Mouse (Mus musculus) stomach, embryonic 14.5 days (tissue): ENCODE results near the gene Rad51ap1. TPM values are rescaled to one million over a fixed set of nuclear protein-coding genes. Genes with fewer than 3 reads are reported as not detected.
A peak's percentile ranks its signal among the peaks of the same experiment; 100 is the strongest.

Source experiments
- ATAC-seq: fragments of 200-750 bp; cut with Nextera tagmentation; 2 replicates; pipeline ENCODE4 v1.8.0; 2017; ENCODE audit warnings: low read depth, moderate TSS enrichment; ENCODE audit not compliant: insufficient number of reproducible peaks, insufficient read depth, low FRiP score
- H3K27ac ChIP-seq: fragments of 300-500 bp; sonication (generic); 2 replicates; pipeline ENCODE4 v1.5.1; 2014; ENCODE audit warnings: mild to moderate bottlenecking, low read length, moderate library complexity, mixed read lengths
- H3K27me3 ChIP-seq: fragments of 300-500 bp; sonication (generic); 2 replicates; pipeline ENCODE4 v1.6.1; 2014; ENCODE audit warnings: low read length, control low read depth, mixed read lengths; ENCODE audit not compliant: control insufficient read depth, insufficient read depth
- H3K36me3 ChIP-seq: fragments of 300-500 bp; sonication (generic); 2 replicates; pipeline ENCODE4 v1.6.1; 2014; ENCODE audit warnings: mild to moderate bottlenecking, control low read depth, low read length, moderate library complexity, mixed read lengths; ENCODE audit not compliant: control insufficient read depth, insufficient read depth
- H3K4me1 ChIP-seq: fragments of 300-500 bp; sonication (generic); 2 replicates; pipeline ENCODE4 v1.6.1; 2014; ENCODE audit warnings: low read length, control low read depth, mixed read lengths; ENCODE audit not compliant: control insufficient read depth, insufficient read depth
- H3K4me2 ChIP-seq: fragments of 300-500 bp; sonication (generic); replicated peaks from 2 replicates; pipeline ENCODE4 v1.6.1; 2014; ENCODE audit warnings: low read depth, low read length, control low read depth
- H3K4me3 ChIP-seq: fragments of 300-500 bp; sonication (generic); 2 replicates; pipeline ENCODE4 v1.5.1; 2014; ENCODE audit warnings: low read depth, low read length, control low read depth
- H3K9ac ChIP-seq: fragments of 300-500 bp; sonication (generic); replicated peaks from 2 replicates; pipeline ENCODE4 v1.6.1; 2014; ENCODE audit warnings: low read depth, mild to moderate bottlenecking, control low read depth, low read length, moderate library complexity, mixed read lengths
- H3K9me3 ChIP-seq: fragments of 300-500 bp; sonication (generic); 2 replicates; pipeline ENCODE4 v1.6.1; 2016; ENCODE audit warnings: low read depth, low read length, control low read depth; ENCODE audit not compliant: control insufficient read depth
- WGBS: fragments of 180-500 bp; shearing (Covaris S2); extraction: QIAGEN DNeasy Blood & Tissue Kit; methylation state at CpG from one replicate; pipeline ENCODE4 v1.1.7; 2014; 5-methylcytosine and 5-hydroxymethylcytosine counted together
- polyA plus RNA-seq: library from polyadenylated mRNA; unstranded; fragments of >200 nt; fragmentation: Nextera tagmentation; extraction: Ambion mirVana; gene quantifications from 2 replicates; pipeline ENCODE4 v1.2.1, GENCODE M21; 2014

Gene Rad51ap1
- polyA plus RNA-seq, 1 experiment from 2014 or later = 62.1 TPM

- 2% methylated on average over 5 of the region's 5 CpGs for WGBS
- no peak for ATAC-seq
- peaks cover 13% of the 10 kb centered on the region for H3K4me1 ChIP-seq
Measured at GRCm38 (mm10) chr6:126940451-126940850, 1.1 kb upstream of the Rad51ap1 start.

GRCm38 (mm10) chr6:126938853-126939486 is 417 bp downstream of the Rad51ap1 start:
- no peak for ATAC-seq
- no peaks in the 10 kb centered on the region for H3K9me3 ChIP-seq

More at GRCm38 (mm10) chr6:126940451-126940850, 1.1 kb upstream of the Rad51ap1 start:
- Histone ChIP-seq H3K27ac (no peak overlapping the region), H3K27me3 (no peaks in the 10 kb centered on the region), H3K4me2 (peak overlapping the region; percentile 70), H3K9ac (no peak overlapping the region), H3K36me3 (no peaks in the 10 kb centered on the region; the same call in 1 of the 2 replicates), H3K4me3 (peak overlapping the region; percentile 75), H3K9me3 (no peaks in the 10 kb centered on the region)

GRCm38 (mm10) chr6:126938047-126938446 is 1.3 kb downstream of the Rad51ap1 start:
- ATAC-seq = no peak
- Histone ChIP-seq H3K4me2 (peak overlapping the region; percentile 95), H3K9ac (0 out of 2 replicates have a peak overlapping the region, but pooled peaks have one; percentile 74), H3K27ac (no peak overlapping the region), H3K4me1 (peaks cover 13% of the 10 kb centered on the region), H3K4me3 (no peak overlapping the region; the same call in 1 of the 2 replicates), H3K9me3 (no peaks in the 10 kb centered on the region), H3K36me3 (no peaks in the 10 kb centered on the region; the same call in none of the 2 replicates), H3K27me3 (no peaks in the 10 kb centered on the region)
- WGBS = 84% methylated on average over 2 of the region's 2 CpGs

More at GRCm38 (mm10) chr6:126938853-126939486, 417 bp downstream of the Rad51ap1 start:
- H3K4me3 ChIP-seq = peak overlapping the region; percentile 75
- H3K27ac ChIP-seq = peak overlapping the region; percentile 53; the same call in 1 of the 2 replicates
- no peaks in the 10 kb centered on the region; the same call in 1 of the 2 replicates for H3K36me3 ChIP-seq
- peak overlapping the region; percentile 95 for H3K4me2 ChIP-seq
- H3K9ac ChIP-seq = peak overlapping the region; percentile 74
- peaks cover 13% of the 10 kb centered on the region for H3K4me1 ChIP-seq
- no peaks in the 10 kb centered on the region for H3K27me3 ChIP-seq
- under 1% methylated on average over 30 of the region's 31 CpGs for WGBS

GRCm38 (mm10) chr6:126932896-126933295 is 6.5 kb downstream of the Rad51ap1 start:
- H3K27ac ChIP-seq = no peak overlapping the region
- no peaks in the 10 kb centered on the region for H3K4me1 ChIP-seq
- no peaks in the 10 kb centered on the region for H3K9me3 ChIP-seq
- H3K36me3 ChIP-seq = peaks cover 10% of the 10 kb centered on the region
- 85% methylated on average over 2 of the region's 2 CpGs for WGBS
- H3K4me3 ChIP-seq = no peak overlapping the region
- H3K9ac ChIP-seq = no peak overlapping the region
- no peak overlapping the region for H3K4me2 ChIP-seq
- no peaks in the 10 kb centered on the region for H3K27me3 ChIP-seq
- no peak for ATAC-seq

GRCm38 (mm10) chr6:126921111-126921881 is 18.1 kb downstream of the Rad51ap1 start, which contains the start of gene Dyrk4:
Gene Dyrk4 (minus strand): TSS chr6:126921839.
- Histone ChIP-seq H3K9me3 (no peaks in the 10 kb centered on the region), H3K27ac (peak within 1 kb of the TSS; percentile 73), H3K27me3 (no peaks in the 10 kb centered on the region), H3K4me2 (peak within 1 kb of the TSS; percentile 31), H3K4me3 (no peak within 1 kb of the TSS), H3K36me3 (peaks cover 22% of the 10 kb centered on the region; the same call in 1 of the 2 replicates), H3K9ac (0 out of 2 replicates have a peak within 1 kb of the TSS, but pooled peaks have one; percentile 11), H3K4me1 (no peaks in the 10 kb centered on the region)
- ATAC-seq = peak; percentile 92
- 10% methylated on average over 21 of the region's 21 CpGs for WGBS

GRCm38 (mm10) chr6:126914928-126915327 is 24.5 kb downstream of the Rad51ap1 start:
- H3K9me3 ChIP-seq = no peaks in the 10 kb centered on the region
- no peak overlapping the region for H3K4me2 ChIP-seq
- ATAC-seq = no peak
- no peak overlapping the region for H3K4me3 ChIP-seq
- no peak overlapping the region for H3K9ac ChIP-seq
- no peaks in the 10 kb centered on the region for H3K4me1 ChIP-seq
- H3K27ac ChIP-seq = no peak overlapping the region
- no peaks in the 10 kb centered on the region for H3K36me3 ChIP-seq
- H3K27me3 ChIP-seq = no peaks in the 10 kb centered on the region
- 84% methylated on average over 5 of the region's 5 CpGs for WGBS

GRCm38 (mm10) chr6:126910727-126911126 is 28.7 kb downstream of the Rad51ap1 start:
- no peak overlapping the region for H3K4me2 ChIP-seq
- H3K27ac ChIP-seq = no peak overlapping the region
- H3K4me1 ChIP-seq = no peaks in the 10 kb centered on the region
- 75% methylated on average over 4 of the region's 4 CpGs for WGBS
- no peak for ATAC-seq
- H3K9ac ChIP-seq = no peak overlapping the region
- no peaks in the 10 kb centered on the region for H3K36me3 ChIP-seq
- no peaks in the 10 kb centered on the region for H3K9me3 ChIP-seq
- no peaks in the 10 kb centered on the region for H3K27me3 ChIP-seq
- H3K4me3 ChIP-seq = no peak overlapping the region

- Histone ChIP-seq H3K4me1 (no peaks in the 10 kb centered on the region), H3K4me3 (no peak overlapping the region), H3K27ac (no peak overlapping the region), H3K9ac (no peak overlapping the region), H3K9me3 (no peaks in the 10 kb centered on the region), H3K36me3 (no peaks in the 10 kb centered on the region), H3K4me2 (no peak overlapping the region), H3K27me3 (no peaks in the 10 kb centered on the region)
- WGBS = 68% methylated on average over 3 of the region's 3 CpGs
- ATAC-seq = no peak
Measured at GRCm38 (mm10) chr6:126907876-126908275, 31.5 kb downstream of the Rad51ap1 start.
